Mouse (Mus musculus): ENCODE measurements at regions not wholly inside any gene's neighbourhood (a gene's known extent, or its start where the extent isn't known, plus 50 kb on each side); places are given as distances from the start of the nearest gene placed in this dataset.

- TF ChIP-seq CTCF (IDR thresholded peaks at IDR 0.05; ENCODE audit: low read depth, low read length) (no peak), POLR2A (IDR thresholded peaks at IDR 0.05; ENCODE audit: insufficient read depth, low read length) (no peak), EP300 (IDR thresholded peaks at IDR 0.05; ENCODE audit: insufficient read depth, low read depth, low read length) (no peak)
These were observed 77.7 kb upstream of the Rad23b start for GRCm38 (mm10) chr4:55271965-55272630.

Measured in ES-Bruce4 (cell line).